Mouse (Mus musculus) MEL (cell line): ENCODE measurements around the gene Mrpl53. TPM values are rescaled to one million over a fixed set of nuclear protein-coding genes. Genes with fewer than 3 reads are reported as not detected.

Experiments used
- DNase-seq: peaks from one replicate; pipeline ENCODE4 v3.0.0; 2011; ENCODE audit warnings: low read depth, low spot score
- H3K27ac ChIP-seq: 2 replicates; pipeline ENCODE4 v1.5.1; 2012; ENCODE audit warnings: low read depth, mild to moderate bottlenecking, control low read depth, low read length, moderate library complexity; ENCODE audit not compliant: control insufficient read depth
- H3K27me3 ChIP-seq, 2 experiments: fragments of 150-350 bp in 1 of 2; sonication (generic) in 1 of 2; 2 replicates each; pipeline ENCODE4 v1.6.1; 2012; ENCODE audit warnings: low read length in 2 of 2, mild to moderate bottlenecking in 2 of 2, improper control_type of control experiment in 1 of 2, moderate library complexity in 1 of 2; ENCODE audit not compliant: insufficient read depth in 2 of 2, control insufficient read depth in 1 of 2
- H3K36me3 ChIP-seq, 2 experiments: 2 replicates each; pipeline ENCODE4 v1.6.1; 2012 to 2014; ENCODE audit warnings: low read length in 2 of 2, improper control_type of control experiment in 1 of 2, inconsistent platforms in 1 of 2, mild to moderate bottlenecking in 1 of 2; ENCODE audit not compliant: insufficient read depth in 2 of 2, control insufficient read depth in 1 of 2
- H3K4me1 ChIP-seq, 2 experiments: fragments of 150-350 bp in 1 of 2; sonication (generic) in 1 of 2; 2 replicates each; pipeline ENCODE4 v1.6.1; 2012; ENCODE audit warnings: low read length in 2 of 2, improper control_type of control experiment in 1 of 2, mild to moderate bottlenecking in 1 of 2; ENCODE audit not compliant: insufficient read depth in 2 of 2, control insufficient read depth in 1 of 2
- H3K4me3 ChIP-seq, 2 experiments: fragments of 150-350 bp in 1 of 2; sonication (generic) in 1 of 2; 2 replicates each; pipeline ENCODE4 v1.5.1; 2012; ENCODE audit warnings: low read depth in 2 of 2, low read length in 2 of 2, mild to moderate bottlenecking in 2 of 2, moderate library complexity in 2 of 2, control low read depth in 1 of 2, improper control_type of control experiment in 1 of 2; ENCODE audit not compliant: control insufficient read depth in 1 of 2, insufficient read depth in 1 of 2
- H3K79me2 ChIP-seq: 2 replicates; pipeline ENCODE4 v1.6.1; 2012; ENCODE audit warnings: mild to moderate bottlenecking, low read length, moderate library complexity; ENCODE audit not compliant: control insufficient read depth, poor library complexity, insufficient read depth
- H3K9ac ChIP-seq: 2 replicates; pipeline ENCODE4 v1.6.1; 2012; ENCODE audit warnings: low read depth, mild to moderate bottlenecking, control low read depth, low read length, moderate library complexity; ENCODE audit not compliant: control insufficient read depth, poor library complexity, severe bottlenecking
- H3K9me3 ChIP-seq: fragments of 150-350 bp; sonication (generic); replicated peaks from 2 replicates; pipeline ENCODE4 v1.6.1; 2012; ENCODE audit warnings: mild to moderate bottlenecking, low read length, improper control_type of control experiment, moderate library complexity; ENCODE audit not compliant: insufficient read depth
- CHD1 ChIP-seq: IDR thresholded peaks from 2 replicates; pipeline ENCODE4 v1.6.1; 2012; ENCODE audit warnings: low read depth, mild to moderate bottlenecking, inconsistent platforms, low read length, improper control_type of control experiment
- EP300 ChIP-seq, 2 experiments: IDR thresholded peaks; 2 replicates each; pipeline ENCODE4 v1.6.1; 2011; ENCODE audit warnings: improper control_type of control experiment in 2 of 2, low read length in 2 of 2, low read depth in 1 of 2, mild to moderate bottlenecking in 1 of 2
- GABPA ChIP-seq: IDR thresholded peaks from 2 replicates; pipeline ENCODE4 v1.6.1; 2012; ENCODE audit warnings: low read depth, mild to moderate bottlenecking, inconsistent platforms, low read length, improper control_type of control experiment, moderate library complexity
- HCFC1 ChIP-seq: IDR thresholded peaks from 2 replicates; pipeline ENCODE4 v1.6.1; 2012; ENCODE audit warnings: low read depth, mild to moderate bottlenecking, inconsistent platforms, low read length, improper control_type of control experiment, moderate library complexity
- JUND ChIP-seq: IDR thresholded peaks from 2 replicates; pipeline ENCODE4 v1.6.1; 2011; ENCODE audit warnings: low read depth, mild to moderate bottlenecking, improper control_type of control experiment, low read length
- KAT2A ChIP-seq: conservative IDR thresholded peaks from 2 replicates; pipeline ENCODE4 v1.6.1; 2012; ENCODE audit warnings: low read depth, low read length, improper control_type of control experiment, inconsistent platforms
- MAFK ChIP-seq: IDR thresholded peaks from 2 replicates; pipeline ENCODE4 v1.6.1; 2011; ENCODE audit warnings: low read depth, mild to moderate bottlenecking, low read length, improper control_type of control experiment, borderline replicate concordance
- MAX ChIP-seq: IDR thresholded peaks from 2 replicates; pipeline ENCODE4 v1.6.1; 2011; ENCODE audit warnings: low read length, improper control_type of control experiment
- MAZ ChIP-seq: IDR thresholded peaks from 2 replicates; pipeline ENCODE4 v1.6.1; 2012; ENCODE audit warnings: low read depth, mild to moderate bottlenecking, inconsistent platforms, low read length, improper control_type of control experiment
- POLR2A ChIP-seq, 2 experiments: IDR thresholded peaks; 2 replicates each; pipeline ENCODE4 v1.6.1; 2011 to 2012; ENCODE audit warnings: low read length in 2 of 2, mild to moderate bottlenecking in 2 of 2, control low read depth in 1 of 2, improper control_type of control experiment in 1 of 2, low read depth in 1 of 2, moderate library complexity in 1 of 2; ENCODE audit not compliant: control insufficient read depth in 1 of 2, insufficient read depth in 1 of 2, poor library complexity in 1 of 2
- POLR2AphosphoS2 ChIP-seq: IDR thresholded peaks from 2 replicates; pipeline ENCODE4 v1.6.1; 2011; ENCODE audit warnings: low read length, improper control_type of control experiment
- POLR2AphosphoS5 ChIP-seq: IDR thresholded peaks from 2 replicates; pipeline ENCODE4 v1.6.1; 2012; ENCODE audit warnings: low read depth, borderline replicate concordance, mild to moderate bottlenecking, inconsistent platforms, low read length, moderate library complexity, mixed read lengths
- SMC3 ChIP-seq: IDR thresholded peaks from 2 replicates; pipeline ENCODE4 v1.6.1; 2011; ENCODE audit warnings: low read depth, low read length, improper control_type of control experiment
- TCF12 ChIP-seq: IDR thresholded peaks from 2 replicates; pipeline ENCODE4 v1.6.1; 2014; ENCODE audit warnings: low read depth, mild to moderate bottlenecking, inconsistent platforms, low read length, improper control_type of control experiment, moderate library complexity
- USF2 ChIP-seq, 2 experiments: IDR thresholded peaks; 2 replicates each; pipeline ENCODE4 v1.6.1; 2011 to 2012; ENCODE audit warnings: improper control_type of control experiment in 2 of 2, low read length in 2 of 2, borderline replicate concordance in 1 of 2, inconsistent platforms in 1 of 2, low read depth in 1 of 2, mild to moderate bottlenecking in 1 of 2; ENCODE audit not compliant: insufficient read depth in 1 of 2
- ZC3H11A ChIP-seq: IDR thresholded peaks from 2 replicates; pipeline ENCODE4 v1.6.1; 2012; ENCODE audit warnings: low read depth, mild to moderate bottlenecking, inconsistent platforms, low read length, improper control_type of control experiment
- ZKSCAN1 ChIP-seq: IDR thresholded peaks from 2 replicates; pipeline ENCODE4 v1.6.1; 2012; ENCODE audit warnings: low read depth, mild to moderate bottlenecking, inconsistent platforms, low read length, improper control_type of control experiment, moderate library complexity
- ZMIZ1 ChIP-seq: IDR thresholded peaks from 2 replicates; pipeline ENCODE4 v1.6.1; 2012; ENCODE audit warnings: low read depth, mild to moderate bottlenecking, inconsistent platforms, low read length, improper control_type of control experiment, moderate library complexity
- polyA plus RNA-seq, 2 experiments: library from polyadenylated mRNA; stranded (reverse) in 1 of 2; unstranded in 1 of 2; fragments of >175 nt in 1 of 2; fragments of >200 nt in 1 of 2; gene quantifications; 2 replicates each; pipeline versions ENCODE4 v1.2.1 to v1.2.4; 2012; ENCODE audit warnings: low replicate concordance in 2 of 2, low read depth in 1 of 2; ENCODE audit not compliant: insufficient read length in 2 of 2, insufficient read depth in 1 of 2, missing spikeins in 1 of 2
- total RNA-seq: library from RNA; depleted of rRNA; stranded (reverse); fragments of 300-350 nt; gene quantifications from 2 replicates; pipeline ENCODE4 v1.2.3, GENCODE M21; 2012

Mrpl53 gene
- total and polyA plus RNA-seq, 3 experiments: 63.8 to 91.3 TPM; not detected in 1

DNA sequence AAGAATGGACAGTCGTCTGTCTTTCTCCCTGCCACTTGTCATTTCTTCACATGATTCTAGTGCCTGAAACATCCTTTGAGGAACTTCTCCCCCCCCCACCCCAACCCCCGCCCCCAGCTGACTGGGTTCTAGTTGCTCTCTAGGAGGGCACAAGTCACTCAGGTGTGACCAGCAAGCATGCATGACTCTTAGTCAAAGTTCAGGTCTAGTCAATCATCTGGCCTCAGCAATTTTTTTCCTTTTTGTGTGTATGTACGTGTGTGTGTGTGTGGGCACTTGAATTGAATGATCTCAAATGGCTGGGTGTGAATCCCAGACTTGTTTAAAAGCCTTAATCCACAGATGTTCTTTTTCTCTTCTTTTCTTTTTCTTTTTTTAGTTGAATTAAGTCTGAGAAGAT is 25.4 kb downstream of the Mrpl53 start:
- no peak overlapping the region for H3K9ac ChIP-seq
- peaks cover 0 to 18% of the 10 kb centered on the region in 2 experiments; a peak in 3 of 4 replicates for H3K4me1 ChIP-seq
- H3K36me3 ChIP-seq: no peaks in the 10 kb centered on the region; a peak in 1 of 4 replicates
- no peaks in the 10 kb centered on the region for H3K27me3 ChIP-seq
- peaks cover 6% of the 10 kb centered on the region; the same call in 1 of the 2 replicates for H3K79me2 ChIP-seq
- DNase-seq: no peak
- H3K4me3 ChIP-seq: no peak overlapping the region
- TF ChIP-seq EP300 (IDR thresholded peaks at IDR 0.05; ENCODE audit: low read depth in 1 of 2, low read length in 2 of 2) (no peak), POLR2AphosphoS5 (no peak), MAX (no peak), MAZ (no peak), GABPA (no peak), USF2 (IDR thresholded peaks at IDR 0.05; ENCODE audit: borderline replicate concordance in 1 of 2, insufficient read depth in 1 of 2, low read depth in 1 of 2, low read length in 2 of 2) (no peak), HCFC1 (no peak), KAT2A (no peak), JUND (no peak), CHD1 (no peak), MAFK (no peak), ZC3H11A (no peak)
- TF ChIP-seq, all 39 proteins: peak for 0
- Histone ChIP-seq H3K9me3 (no peaks in the 10 kb centered on the region), H3K27ac (no peak overlapping the region)

DNA sequence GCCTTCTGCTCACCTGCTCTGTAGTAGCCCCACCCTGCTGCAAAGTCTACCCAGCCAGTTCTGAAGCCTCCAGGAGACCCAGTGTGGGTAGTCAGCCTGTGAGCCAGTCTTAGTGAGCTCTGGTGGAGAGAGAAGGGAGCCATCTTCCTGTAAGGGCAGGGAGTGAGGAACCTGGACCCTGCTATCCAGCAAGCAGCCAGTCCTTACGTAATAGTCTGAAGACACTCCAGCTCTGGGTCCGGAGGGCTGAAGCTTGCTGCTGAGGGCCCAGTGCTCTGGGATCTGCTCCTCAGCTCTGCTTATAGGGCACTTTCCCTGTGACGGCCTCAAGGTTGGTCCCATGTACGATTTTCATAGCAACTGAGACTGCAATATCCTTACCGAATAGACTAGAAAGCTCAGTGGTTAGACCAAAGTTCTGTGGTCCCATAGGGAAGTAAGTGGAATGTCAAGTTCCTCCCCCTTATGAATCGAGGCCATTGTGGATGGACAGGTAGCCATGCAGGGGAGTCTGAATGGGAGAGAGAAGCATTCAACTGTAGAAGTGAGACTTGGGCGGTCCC is 26.2 kb downstream of the Mrpl53 start, which contains the start of gene Rtkn:
Rtkn (plus strand) TSS at position 513 of the 563 bp plus-strand sequence.
- TF ChIP-seq POLR2AphosphoS2 (no peak), POLR2A (IDR thresholded peaks at IDR 0.05; ENCODE audit: control insufficient read depth in 1 of 2, insufficient read depth in 1 of 2, low read depth in 1 of 2, low read length in 2 of 2, poor library complexity in 1 of 2) (no peak), GABPA (no peak), TCF12 (no peak), CHD1 (no peak), MAX (no peak), SMC3 (no peak), ZKSCAN1 (no peak), ZMIZ1 (no peak)
- TF ChIP-seq, all 39 proteins: peak for 0
- H3K36me3 ChIP-seq: no peaks in the 10 kb centered on the region; a peak in 1 of 4 replicates
- DNase-seq: no peak
- no peak within 1 kb of the TSS for H3K4me3 ChIP-seq
- H3K79me2 ChIP-seq: peaks cover 6% of the 10 kb centered on the region; the same call in 1 of the 2 replicates
- no peaks in the 10 kb centered on the region for H3K9me3 ChIP-seq
- H3K27ac ChIP-seq: no peak within 1 kb of the TSS
- no peaks in the 10 kb centered on the region for H3K27me3 ChIP-seq
- no peak within 1 kb of the TSS for H3K9ac ChIP-seq
- H3K4me1 ChIP-seq: peaks cover 0 to 18% of the 10 kb centered on the region in 2 experiments; a peak in 3 of 4 replicates
